24 mouse cellular contexts compared by ENCODE assay signal in the genomic region with DNA sequence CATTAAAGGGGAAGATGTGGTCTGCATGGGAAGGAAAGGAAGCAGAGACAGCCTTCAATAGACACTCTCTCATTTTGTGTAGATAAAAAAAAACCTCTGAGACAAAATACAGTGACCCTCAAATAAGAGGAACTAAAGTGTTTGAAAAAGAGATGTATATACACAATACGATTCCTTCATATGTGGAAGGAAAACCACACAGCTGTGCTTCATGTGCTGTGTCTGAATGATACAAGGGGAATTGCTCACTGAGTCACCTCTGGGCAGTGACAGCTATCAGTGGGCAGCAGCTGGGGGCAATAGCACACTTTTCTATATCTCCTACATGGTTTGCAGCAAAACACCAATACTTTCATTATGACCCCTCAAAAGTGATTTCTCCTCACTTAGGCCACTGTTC. TPM values are rescaled to one million over a fixed set of nuclear protein-coding genes. Genes with fewer than 3 reads are reported as not detected.
A peak's percentile ranks its signal among the peaks of the same experiment; 100 is the strongest.
DNase-seq lines count a peak whose midpoint lies in the region; ATAC-seq and TF ChIP-seq lines count a peak whose summit lies in the region.
"Had no signal": no experiment of that assay in that cellular context is flagged by ENCODE, and none has a peak within 500 bp of the region (broad histone marks: within the 10 kb centered on the region; RNA-seq: fewer than 3 reads in every experiment).

No protein-coding gene starts in this region.

- no peaks in the 10 kb centered on the region for H3K9me3 ChIP-seq in liver, embryonic 15.5 days (replicated peaks)
- H3K9me3 ChIP-seq in midbrain, postnatal 0 days (ENCODE audit: low read length): no peaks in the 10 kb centered on the region
- H3K9me3 ChIP-seq: forebrain, embryonic 10.5 days; heart, embryonic 15.5 days; hindbrain, embryonic 10.5 days; midbrain, embryonic 10.5 days had no signal

- no peaks in the 10 kb centered on the region for H3K27me3 ChIP-seq in liver, embryonic 15.5 days
- H3K27me3 ChIP-seq in midbrain, postnatal 0 days (ENCODE audit: insufficient read depth, low read length): no peaks in the 10 kb centered on the region
- H3K27me3 ChIP-seq: heart, embryonic 15.5 days had no signal

- H3K27ac ChIP-seq in liver, embryonic 15.5 days (replicated peaks): peak overlapping the region; percentile 93
- no peak overlapping the region for H3K27ac ChIP-seq in midbrain, postnatal 0 days (ENCODE audit: low read depth, low read length)
- H3K27ac ChIP-seq: forebrain, embryonic 10.5 days; heart, embryonic 15.5 days; hindbrain, embryonic 10.5 days; hindbrain, postnatal 0 days; midbrain, embryonic 10.5 days had no signal

- H3K36me3 ChIP-seq in liver, embryonic 15.5 days (replicated peaks): peaks cover 50% of the 10 kb centered on the region
- peaks cover 20% of the 10 kb centered on the region for H3K36me3 ChIP-seq in midbrain, postnatal 0 days (ENCODE audit: insufficient read depth, low read length)

- DNase-seq in heart, adult 11 months: peak; percentile 27
- no peak for DNase-seq in heart, postnatal 14 days
- DNase-seq in lung, adult 18-20 months: no peak
- DNase-seq in midbrain, postnatal 0 days (ENCODE audit: low spot score): no peak
- no peak for DNase-seq in kidney, adult 18-20 months
- DNase-seq in left cerebral cortex, postnatal 36 days (ENCODE audit: low spot score in 2 of 2): no peak
- DNase-seq: adrenal gland, adult 2 months; cerebellum, postnatal 14 days; embryo, embryonic 11 days; kidney, postnatal 10 days; left cerebral cortex, postnatal 4 days; lung, postnatal 14 days; retina, postnatal 1 day; right cerebral cortex, postnatal 4 days had no signal

- no peak for TF ChIP-seq CTCF in midbrain, postnatal 0 days (IDR thresholded peaks at IDR 0.05)

- intact Hi-C loops in heart, postnatal 14 days (cut with DNase I): no loop called here
- intact Hi-C loops in left cerebral cortex, postnatal 36 days (cut with DNase I): no loop called here

- peak overlapping the region; percentile 65 for H3K4me2 ChIP-seq in liver, embryonic 15.5 days
- no peak overlapping the region for H3K4me2 ChIP-seq in midbrain, postnatal 0 days (ENCODE audit: low read depth, low read length, poor library complexity, severe bottlenecking)
- H3K4me2 ChIP-seq: heart, embryonic 15.5 days had no signal

- H3K4me3 ChIP-seq in liver, embryonic 15.5 days (replicated peaks): no peak overlapping the region
- no peak overlapping the region for H3K4me3 ChIP-seq in midbrain, postnatal 0 days (ENCODE audit: low read depth, low read length)
- H3K4me3 ChIP-seq: forebrain, embryonic 10.5 days; heart, embryonic 15.5 days; hindbrain, embryonic 10.5 days; midbrain, embryonic 10.5 days had no signal

- peak; percentile 85 for ATAC-seq in granulocyte monocyte progenitor cell, adult 5-6 weeks (replicated peaks; ENCODE audit: poor library complexity, severe bottlenecking)
- peak; percentile 40; the same call in 1 of the 2 replicates for ATAC-seq in liver, embryonic 15.5 days (ENCODE audit: insufficient read depth)
- ATAC-seq in midbrain, postnatal 0 days (ENCODE audit: low FRiP score): no peak
- ATAC-seq: CD4-positive, CD25-positive, alpha-beta regulatory T cell, adult 4 months; hindbrain, postnatal 0 days; intestine, postnatal 0 days had no signal

- 10% methylated on average over 1 of the region's 1 CpGs for WGBS in liver, embryonic 15.5 days (ENCODE audit: insufficient replicate concordance)
- 93% methylated on average over 1 of the region's 1 CpGs for WGBS in midbrain, postnatal 0 days

- H3K4me1 ChIP-seq in liver, embryonic 15.5 days (replicated peaks): peaks cover 50% of the 10 kb centered on the region
- no peaks in the 10 kb centered on the region for H3K4me1 ChIP-seq in midbrain, postnatal 0 days (ENCODE audit: insufficient read depth, low read length)
- H3K4me1 ChIP-seq: forebrain, embryonic 10.5 days; heart, embryonic 15.5 days; hindbrain, embryonic 10.5 days had no signal

- no peak overlapping the region; the same call in 1 of the 2 replicates for H3K9ac ChIP-seq in liver, embryonic 15.5 days
- no peak overlapping the region for H3K9ac ChIP-seq in midbrain, postnatal 0 days (replicated peaks; ENCODE audit: low read length, poor library complexity, severe bottlenecking)
- H3K9ac ChIP-seq: heart, embryonic 15.5 days had no signal

RNA-seq across cellular contexts. Expression of a gene that starts 9.8 kb away (rescaled TPM):
- 10 to 100 TPM; 62.7 to 66.2 TPM for total RNA-seq in heart, postnatal 14 days (2021)
- total RNA-seq in granulocyte monocyte progenitor cell, adult 5-6 weeks (2014; fragmentation: Nextera tagmentation): 37.5 and 42.9 TPM in 2 replicates
- 31.1 and 53.1 TPM in 2 replicates for total RNA-seq in granulocyte monocyte progenitor cell, adult 5-6 weeks (2017)
- 58.9 and 62.8 TPM in 2 replicates for polyA plus RNA-seq in liver, embryonic 15.5 days (2015; fragmentation: Nextera tagmentation; extraction: Ambion mirVana)
- 114 and 124 TPM in 2 replicates for total RNA-seq in midbrain, postnatal 0 days (2014; rRNA removed)
- 212 and 217 TPM in 2 replicates for polyA plus RNA-seq in midbrain, postnatal 0 days (2015; fragmentation: Nextera tagmentation; extraction: Ambion mirVana)
- 10 to 100 TPM; 51.6 to 54.0 TPM for total RNA-seq in left cerebral cortex, postnatal 36 days (2021)

RNA-seq across cellular contexts. Expression of a gene that starts 16.2 kb away (rescaled TPM):
- total RNA-seq in heart, postnatal 14 days (2021): 10 to 100 TPM; 19.6 to 28.4 TPM
- total RNA-seq in granulocyte monocyte progenitor cell, adult 5-6 weeks (2014; fragmentation: Nextera tagmentation): not detected in 2 replicates
- total RNA-seq in granulocyte monocyte progenitor cell, adult 5-6 weeks (2017): not detected in 2 replicates
- polyA plus RNA-seq in liver, embryonic 15.5 days (2015; fragmentation: Nextera tagmentation; extraction: Ambion mirVana): 0.68 and 0.93 TPM in 2 replicates
- total RNA-seq in midbrain, postnatal 0 days (2014; rRNA removed): 0.82 and 1.9 TPM in 2 replicates
- 0.62 and 0.66 TPM in 2 replicates for polyA plus RNA-seq in midbrain, postnatal 0 days (2015; fragmentation: Nextera tagmentation; extraction: Ambion mirVana)
- total RNA-seq in left cerebral cortex, postnatal 36 days (2021): 1 to 10 TPM; 4.1 to 6.7 TPM
- total RNA-seq: monocyte, adult 5-6 weeks had no signal
- polyA plus RNA-seq: CD4-positive, CD25-positive, alpha-beta regulatory T cell, adult 4 months had no signal

RNA-seq across cellular contexts. Expression of a gene that starts 54.0 kb away (rescaled TPM):
- 10 to 100 TPM; 25.2 to 27.0 TPM for total RNA-seq in heart, postnatal 14 days (2021)
- total RNA-seq in granulocyte monocyte progenitor cell, adult 5-6 weeks (2014; fragmentation: Nextera tagmentation): 51.0 and 80.1 TPM in 2 replicates
- 28.9 and 34.4 TPM in 2 replicates for total RNA-seq in granulocyte monocyte progenitor cell, adult 5-6 weeks (2017)
- polyA plus RNA-seq in liver, embryonic 15.5 days (2015; fragmentation: Nextera tagmentation; extraction: Ambion mirVana): 2.2 and 2.3 TPM in 2 replicates
- total RNA-seq in midbrain, postnatal 0 days (2014; rRNA removed): 11.9 and 14.7 TPM in 2 replicates
- 5.9 and 7.5 TPM in 2 replicates for polyA plus RNA-seq in midbrain, postnatal 0 days (2015; fragmentation: Nextera tagmentation; extraction: Ambion mirVana)
- 10 to 100 TPM; 13.4 to 16.9 TPM for total RNA-seq in left cerebral cortex, postnatal 36 days (2021)
